Mouse (Mus musculus) forebrain, embryonic 16.5 days (tissue): ENCODE measurements around the gene Pi16. TPM values are rescaled to one million over a fixed set of nuclear protein-coding genes. Genes with fewer than 3 reads are reported as not detected.
"Not testable (repeated sequence)": the region's sequence is repeated elsewhere in the genome, so short reads cannot be mapped to it uniquely, and the experiment has no call there.

Experiments
- ATAC-seq: fragments of 200-750 bp; cut with Nextera tagmentation; 2 replicates; pipeline ENCODE4 v1.8.0; 2017; ENCODE audit warnings: mild to moderate bottlenecking, moderate library complexity
- H3K27ac ChIP-seq: fragments of 300-500 bp; sonication (generic); 2 replicates; pipeline ENCODE4 v1.5.1; 2014; ENCODE audit warnings: low read length, control low read depth
- H3K27me3 ChIP-seq: fragments of 300-500 bp; sonication (generic); replicated peaks from 2 replicates; pipeline ENCODE4 v1.6.1; 2014; ENCODE audit warnings: low read length; ENCODE audit not compliant: control insufficient read depth, insufficient read depth
- H3K36me3 ChIP-seq: fragments of 300-500 bp; sonication (generic); 2 replicates; pipeline ENCODE4 v1.6.1; 2014; ENCODE audit not compliant: control insufficient read depth, insufficient read depth
- H3K4me1 ChIP-seq: fragments of 300-500 bp; sonication (generic); replicated peaks from 2 replicates; pipeline ENCODE4 v1.6.1; 2014; ENCODE audit warnings: low read length; ENCODE audit not compliant: control insufficient read depth, insufficient read depth
- H3K4me2 ChIP-seq: fragments of 300-500 bp; sonication (generic); 2 replicates; pipeline ENCODE4 v1.6.1; 2014; ENCODE audit warnings: mild to moderate bottlenecking, low read length, control low read depth
- H3K4me3 ChIP-seq: fragments of 300-500 bp; sonication (generic); replicated peaks from 2 replicates; pipeline ENCODE4 v1.5.1; 2014; ENCODE audit warnings: mild to moderate bottlenecking, low read length, control low read depth
- H3K9ac ChIP-seq: fragments of 300-500 bp; sonication (generic); replicated peaks from 2 replicates; pipeline ENCODE4 v1.6.1; 2014; ENCODE audit warnings: low read depth, low read length, control low read depth
- H3K9me3 ChIP-seq: fragments of 300-500 bp; sonication (generic); 2 replicates; pipeline ENCODE4 v1.6.1; 2016; ENCODE audit warnings: low read length; ENCODE audit not compliant: control insufficient read depth
- WGBS: fragments of 180-500 bp; shearing (Covaris S2); extraction: QIAGEN DNeasy Blood & Tissue Kit; methylation state at CpG from one replicate; pipeline ENCODE4 v1.1.7; 2014; 5-methylcytosine and 5-hydroxymethylcytosine counted together
- polyA plus RNA-seq: library from polyadenylated mRNA; unstranded; fragments of >200 nt; fragmentation: Nextera tagmentation; extraction: Ambion mirVana; gene quantifications from 2 replicates; pipeline ENCODE4 v1.2.1, GENCODE M21; 2015

Pi16 gene
- polyA plus RNA-seq, 1 experiment from 2014 or later, result 2.0 TPM

DNA sequence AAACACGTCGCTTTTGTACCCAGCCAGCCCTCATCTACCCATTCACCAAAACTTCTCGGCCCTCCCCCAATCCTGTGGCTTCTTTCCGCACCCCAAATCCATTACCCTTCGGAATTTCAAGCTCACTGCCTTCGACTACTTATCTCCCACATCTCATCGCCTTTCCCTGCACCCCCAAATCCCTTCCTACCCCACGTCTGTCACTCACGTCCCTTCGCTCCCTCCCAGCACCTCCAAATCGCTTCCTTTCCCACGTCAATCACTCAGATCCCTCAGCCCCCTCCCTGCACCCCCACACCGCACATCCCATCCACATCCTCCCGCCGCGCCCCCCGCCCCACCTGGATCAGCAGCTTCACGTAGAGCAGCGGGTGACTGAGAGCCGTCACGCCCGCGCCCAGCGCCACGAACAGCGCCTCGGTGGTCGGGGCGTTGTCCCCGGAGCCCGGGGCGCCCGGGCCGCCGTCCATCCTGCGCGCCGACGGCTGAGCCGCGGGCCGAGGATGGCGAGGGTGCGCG lies 29.7 kb downstream of the Pi16 start:
- Histone ChIP-seq H3K4me1 (peaks cover 24% of the 10 kb centered on the region), H3K27ac (peak overlapping the region; percentile 95), H3K36me3 (no peaks in the 10 kb centered on the region), H3K9me3 (no peaks in the 10 kb centered on the region), H3K4me2 (peak overlapping the region; percentile 68), H3K27me3 (no peaks in the 10 kb centered on the region), H3K4me3 (peak overlapping the region; percentile 80), H3K9ac (peak overlapping the region; percentile 78)
- under 1% methylated on average over 45 of the region's 45 CpGs for WGBS
- peak; percentile 25 for ATAC-seq

DNA sequence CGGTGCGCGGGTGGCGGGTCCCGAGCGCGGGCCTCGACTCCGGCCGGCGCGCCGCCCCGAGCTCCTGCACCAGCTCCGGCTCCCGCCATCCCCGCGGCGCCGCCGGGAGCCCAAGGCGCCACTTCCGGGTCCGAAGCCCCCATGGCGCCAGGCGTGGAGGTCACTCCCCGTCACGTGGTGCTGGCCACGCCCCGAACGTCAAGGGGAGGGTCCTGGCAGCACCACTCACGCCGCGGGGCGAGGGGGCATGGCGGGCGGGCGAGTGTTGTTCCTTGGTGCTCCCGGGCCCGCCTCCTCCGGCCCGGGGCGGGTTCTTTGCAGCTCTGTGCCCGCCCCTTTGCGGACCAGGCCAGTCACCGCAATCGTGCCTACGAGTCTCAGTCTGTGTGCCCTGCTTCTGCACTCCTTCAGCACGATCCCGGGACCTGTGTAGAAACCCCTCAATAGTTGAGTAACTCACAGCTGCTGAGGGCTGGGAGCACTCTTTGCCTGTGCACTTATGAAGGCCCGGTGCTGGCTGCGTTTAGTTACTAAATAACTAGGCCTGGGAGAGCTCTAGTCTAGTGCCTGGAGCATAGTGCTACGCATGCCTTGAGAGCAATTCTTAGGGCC lies 30.3 kb downstream of the Pi16 start, which contains the start of gene Mtch1:
TSS of gene Mtch1 (minus strand) at position 290 of the 612 bp plus-strand sequence.
- H3K27me3 ChIP-seq, result no peaks in the 10 kb centered on the region
- peak within 1 kb of the TSS; percentile 95 for H3K27ac ChIP-seq
- peak within 1 kb of the TSS; percentile 80 for H3K4me3 ChIP-seq
- H3K4me1 ChIP-seq, result peaks cover 21% of the 10 kb centered on the region
- H3K9me3 ChIP-seq, result no peaks in the 10 kb centered on the region
- peak; percentile 85 for ATAC-seq
- H3K4me2 ChIP-seq, result peak within 1 kb of the TSS; percentile 68
- 2% methylated on average over 36 of the region's 53 CpGs for WGBS
- no peaks in the 10 kb centered on the region for H3K36me3 ChIP-seq
- H3K9ac ChIP-seq, result peak within 1 kb of the TSS; percentile 78

DNA sequence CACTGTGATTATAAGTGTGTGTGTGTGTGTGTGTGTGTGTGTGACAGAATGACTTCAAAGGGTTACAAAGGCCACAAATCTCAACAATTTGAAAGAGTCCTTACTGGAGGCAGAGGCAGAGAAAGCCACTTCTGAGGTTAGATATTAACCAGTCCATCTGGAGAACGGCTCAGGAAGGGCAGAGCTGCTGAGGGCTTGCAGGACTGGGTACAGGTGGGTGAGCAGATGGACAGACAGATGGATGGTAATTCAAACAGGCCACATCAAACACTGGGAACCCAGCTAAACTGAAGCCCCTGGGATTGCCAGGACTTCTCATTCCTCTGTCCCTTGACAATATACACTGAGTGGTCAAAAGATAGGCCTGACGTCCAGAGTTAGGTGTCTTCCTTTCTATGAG lies 31.5 kb downstream of the Pi16 start:
- WGBS, result 72% methylated on average over 2 of the region's 2 CpGs
- no peak for ATAC-seq
- H3K9ac ChIP-seq, result no peak overlapping the region

DNA sequence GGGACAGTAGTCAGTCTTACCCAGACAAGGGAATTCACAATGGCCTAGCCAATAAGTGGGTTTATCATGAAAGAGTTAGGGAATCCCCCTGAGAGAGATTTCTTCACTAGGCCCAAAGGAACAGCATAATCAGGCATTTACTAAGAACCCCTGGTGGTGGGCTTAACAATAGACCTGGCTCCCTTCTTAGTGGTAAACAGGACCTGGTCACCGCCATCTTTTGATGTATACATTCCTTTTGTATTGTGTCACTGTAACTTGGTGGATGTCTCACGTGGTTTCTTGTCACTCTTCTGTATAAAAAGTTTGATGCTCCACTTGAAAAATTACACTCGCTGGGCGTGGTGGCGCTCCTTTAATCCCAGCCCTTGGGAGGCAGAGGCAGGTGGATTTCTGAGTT lies 33.6 kb downstream of the Pi16 start:
- H3K4me1 ChIP-seq, result peaks cover 22% of the 10 kb centered on the region
- not testable (repeated sequence) for H3K27me3 ChIP-seq, H3K4me3 ChIP-seq, ATAC-seq, H3K36me3 ChIP-seq, H3K27ac ChIP-seq, H3K9ac ChIP-seq, H3K9me3 ChIP-seq, H3K4me2 ChIP-seq
- WGBS, result 59% methylated on average over 5 of the region's 5 CpGs

More for the DNA sequence above, 31.5 kb downstream of the Pi16 start:
- peaks cover 21% of the 10 kb centered on the region for H3K4me1 ChIP-seq
- no peak overlapping the region for H3K27ac ChIP-seq
- no peaks in the 10 kb centered on the region for H3K27me3 ChIP-seq
- H3K4me3 ChIP-seq, result no peak overlapping the region
- no peak overlapping the region for H3K4me2 ChIP-seq
- H3K36me3 ChIP-seq, result no peaks in the 10 kb centered on the region
- no peaks in the 10 kb centered on the region for H3K9me3 ChIP-seq

DNA sequence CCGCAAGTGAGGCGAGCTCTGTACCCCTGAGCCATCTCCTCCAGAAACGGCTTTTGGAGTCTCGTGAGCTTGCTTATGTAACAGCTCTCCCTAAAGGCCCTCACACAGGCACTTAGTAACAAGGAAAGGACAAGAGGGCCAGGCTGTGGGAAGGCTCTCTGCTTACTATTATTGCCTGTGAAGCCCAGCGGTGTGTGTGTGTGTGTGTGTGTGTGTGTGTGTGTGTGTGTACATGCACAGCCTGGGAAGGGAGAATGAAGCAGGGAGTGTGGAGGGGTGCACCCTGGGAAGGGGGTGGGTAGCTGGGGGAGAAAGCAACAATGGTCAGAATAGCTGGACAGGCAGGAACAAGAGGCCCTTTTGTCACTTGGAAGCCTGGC lies 38.0 kb downstream of the Pi16 start:
- Histone ChIP-seq H3K4me2 (peak overlapping the region; percentile 58; the same call in 1 of the 2 replicates), H3K36me3 (no peaks in the 10 kb centered on the region), H3K4me3 (no peak overlapping the region), H3K27me3 (no peaks in the 10 kb centered on the region), H3K9me3 (no peaks in the 10 kb centered on the region), H3K9ac (peak overlapping the region; percentile 61), H3K27ac (peak overlapping the region; percentile 94), H3K4me1 (peaks cover 24% of the 10 kb centered on the region)
- peak; percentile 41 for ATAC-seq
- 13% methylated on average over 5 of the region's 5 CpGs for WGBS

DNA sequence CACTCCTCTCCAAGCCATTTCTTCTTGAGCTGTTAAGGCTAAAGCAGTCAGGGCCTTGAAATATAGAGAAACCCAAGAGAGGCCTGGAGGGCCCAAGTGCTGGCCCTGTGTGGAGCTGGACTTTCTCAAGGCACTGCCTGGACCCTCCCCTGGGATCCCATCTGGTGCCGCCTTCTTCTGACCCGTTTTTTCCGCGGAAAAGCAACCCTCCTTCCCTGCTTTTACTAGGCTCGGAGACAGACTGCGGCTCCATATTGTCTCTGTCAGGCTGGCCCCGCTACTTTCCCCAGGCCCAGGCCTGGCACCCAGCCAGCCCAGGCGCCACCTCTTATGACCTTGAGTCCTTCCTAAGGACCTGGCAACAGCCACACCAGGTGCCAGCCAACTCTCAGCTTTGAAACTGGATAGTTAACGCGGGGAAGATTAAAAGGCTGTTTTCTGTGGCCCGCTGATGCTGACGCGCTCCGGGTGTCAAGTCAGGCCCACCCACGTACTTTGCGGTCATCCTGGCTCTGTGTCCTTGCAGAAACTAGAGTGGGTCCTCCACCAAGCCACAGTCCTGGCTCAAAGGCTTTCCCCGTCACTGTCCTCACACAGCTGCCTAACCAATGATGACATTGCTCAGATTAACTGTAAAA lies 38.5 kb downstream of the Pi16 start:
- 2% methylated on average over 17 of the region's 17 CpGs for WGBS
- H3K36me3 ChIP-seq, result no peaks in the 10 kb centered on the region
- no peaks in the 10 kb centered on the region for H3K27me3 ChIP-seq
- peak overlapping the region; percentile 58 for H3K4me2 ChIP-seq
- H3K9me3 ChIP-seq, result no peaks in the 10 kb centered on the region
- ATAC-seq, result peak; percentile 41
- peak overlapping the region; percentile 94 for H3K27ac ChIP-seq
- H3K9ac ChIP-seq, result peak overlapping the region; percentile 61
- H3K4me1 ChIP-seq, result peaks cover 24% of the 10 kb centered on the region
- peak overlapping the region; percentile 39 for H3K4me3 ChIP-seq

DNA sequence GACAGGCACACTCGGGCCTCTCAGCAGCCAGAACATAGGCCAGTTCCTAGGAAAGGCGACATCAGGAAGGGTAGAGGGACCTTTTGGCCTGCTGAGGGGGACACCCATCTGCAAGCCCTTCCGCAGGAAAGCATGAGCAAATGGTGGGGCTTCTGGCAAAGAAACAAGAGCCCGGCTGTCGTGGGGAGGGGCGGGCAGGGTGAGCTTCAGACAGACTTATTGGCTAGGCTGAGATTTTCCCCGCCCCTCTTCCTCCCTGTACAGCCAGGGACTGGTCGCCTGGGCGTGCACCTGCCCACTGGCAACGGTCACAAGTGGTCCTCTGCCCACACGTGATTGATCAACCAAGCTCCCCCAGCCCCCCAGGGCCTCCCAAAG lies 39.0 kb downstream of the Pi16 start:
- Histone ChIP-seq H3K4me1 (peaks cover 24% of the 10 kb centered on the region), H3K27ac (peak overlapping the region; percentile 94), H3K4me2 (peak overlapping the region; percentile 58), H3K9ac (peak overlapping the region; percentile 61), H3K27me3 (no peaks in the 10 kb centered on the region), H3K4me3 (peak overlapping the region; percentile 39), H3K36me3 (no peaks in the 10 kb centered on the region), H3K9me3 (no peaks in the 10 kb centered on the region)
- WGBS, result 1% methylated on average over 11 of the region's 11 CpGs
- ATAC-seq, result peak; percentile 95

DNA sequence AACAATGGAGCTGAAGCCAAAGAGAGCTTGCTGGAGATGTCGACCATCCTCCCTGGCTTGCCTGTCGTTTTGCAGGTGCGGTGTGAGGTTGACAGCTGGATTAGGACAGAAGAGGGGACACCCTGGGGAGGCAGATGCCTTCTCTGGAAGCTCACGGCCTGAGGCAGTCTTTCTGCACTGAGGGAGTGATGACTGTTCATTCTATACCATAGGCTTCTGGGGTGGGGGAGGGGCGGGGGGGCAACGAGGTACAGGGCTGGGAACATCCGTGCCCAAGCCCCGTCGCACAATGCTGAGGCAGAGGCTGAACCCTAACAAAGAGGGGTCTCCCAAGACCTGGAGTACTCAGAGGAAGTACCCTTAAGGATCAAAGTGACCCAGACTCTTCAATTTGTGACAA lies 39.4 kb downstream of the Pi16 start:
- H3K27ac ChIP-seq, result peak overlapping the region; percentile 94
- H3K4me2 ChIP-seq, result peak overlapping the region; percentile 58
- under 1% methylated on average over 9 of the region's 9 CpGs for WGBS

DNA sequence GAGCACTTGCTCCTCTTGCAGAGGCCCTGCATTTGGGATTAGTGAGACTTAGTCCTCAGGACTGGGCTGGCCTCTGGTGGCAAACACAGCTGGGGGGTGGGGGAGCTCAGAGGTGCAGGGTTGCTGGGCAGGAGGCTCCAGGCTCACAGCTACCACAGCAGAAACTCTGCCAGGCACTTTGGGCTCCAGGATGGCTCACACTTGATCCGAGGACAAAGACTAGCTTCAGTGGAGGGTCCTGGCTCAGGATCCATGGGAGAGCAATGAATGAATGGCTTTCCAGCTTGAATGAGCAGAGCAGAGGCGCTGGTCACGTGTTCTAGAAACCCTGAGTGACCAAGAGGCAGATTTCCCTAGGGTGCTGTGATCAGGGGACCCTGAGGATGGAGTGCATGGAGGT lies 41.4 kb downstream of the Pi16 start:
- Histone ChIP-seq H3K4me3 (no peak overlapping the region), H3K9ac (no peak overlapping the region), H3K27me3 (no peaks in the 10 kb centered on the region), H3K36me3 (no peaks in the 10 kb centered on the region), H3K4me2 (no peak overlapping the region), H3K9me3 (no peaks in the 10 kb centered on the region), H3K4me1 (peaks cover 24% of the 10 kb centered on the region), H3K27ac (no peak overlapping the region)
- 32% methylated on average over 3 of the region's 3 CpGs for WGBS
- no peak for ATAC-seq

More for the DNA sequence above, 39.4 kb downstream of the Pi16 start:
- peak; percentile 38 for ATAC-seq
- H3K27me3 ChIP-seq, result no peaks in the 10 kb centered on the region
- peak overlapping the region; percentile 39 for H3K4me3 ChIP-seq
- no peaks in the 10 kb centered on the region for H3K9me3 ChIP-seq
- peaks cover 24% of the 10 kb centered on the region for H3K4me1 ChIP-seq
- H3K9ac ChIP-seq, result peak overlapping the region; percentile 61
- H3K36me3 ChIP-seq, result no peaks in the 10 kb centered on the region
